Comparison of ENCODE assay signal across 8 mouse cellular contexts in genomic region chr10:8087106-8087505, GRCm38 (mm10).
DNase-seq lines count a peak whose midpoint lies in the region; ATAC-seq lines count a peak whose summit lies in the region.
"Had no signal": no experiment of that assay in that cellular context is flagged by ENCODE, and none has a peak within 500 bp of the region (broad histone marks: within the 10 kb centered on the region; RNA-seq: fewer than 3 reads in every experiment).

No protein-coding gene starts in this region.

- peak; percentile 40 for DNase-seq in kidney, adult 11 months
- peak; percentile 4 to 22 for DNase-seq in adrenal gland, postnatal 36 days
- no peak for DNase-seq in spleen, postnatal 10 days (ENCODE audit: low spot score in 2 of 2)

- no peak for ATAC-seq in kidney, embryonic 14.5 days (ENCODE audit: low FRiP score, low TSS enrichment)
- ATAC-seq in intestine, embryonic 16.5 days, result peak; percentile 75
- 0 out of 2 replicates have a peak, but pooled peaks have one; percentile 41 for ATAC-seq in lung, embryonic 16.5 days (ENCODE audit: low read depth)
- no peak for ATAC-seq in granulocyte monocyte progenitor cell, adult 5-6 weeks (replicated peaks; ENCODE audit: poor library complexity, severe bottlenecking)
- ATAC-seq: forebrain, embryonic 14.5 days had no signal

- no peaks in the 10 kb centered on the region for H3K4me1 ChIP-seq in kidney, embryonic 14.5 days (ENCODE audit: control insufficient read depth, insufficient read depth, low read length)
- H3K4me1 ChIP-seq in intestine, embryonic 16.5 days (ENCODE audit: control insufficient read depth, insufficient read depth, low read length), result peaks cover 5% of the 10 kb centered on the region; the same call in 1 of the 2 replicates
- H3K4me1 ChIP-seq in lung, embryonic 16.5 days (replicated peaks; ENCODE audit: control insufficient read depth, insufficient read depth, low read length), result peaks cover 12% of the 10 kb centered on the region

- H3K4me2 ChIP-seq in kidney, embryonic 14.5 days (replicated peaks; ENCODE audit: low read depth, low read length), result no peak overlapping the region
- H3K4me2 ChIP-seq in intestine, embryonic 16.5 days (ENCODE audit: low read depth, low read length), result no peak overlapping the region; the same call in 1 of the 2 replicates
- peak overlapping the region; percentile 4; the same call in 1 of the 2 replicates for H3K4me2 ChIP-seq in lung, embryonic 16.5 days (ENCODE audit: low read depth, low read length)

- H3K27ac ChIP-seq in kidney, embryonic 14.5 days (ENCODE audit: low read depth, low read length), result no peak overlapping the region
- no peak overlapping the region for H3K27ac ChIP-seq in intestine, embryonic 16.5 days (ENCODE audit: low read length)
- H3K27ac ChIP-seq in lung, embryonic 16.5 days (ENCODE audit: low read length), result no peak overlapping the region

- H3K9me3 ChIP-seq in kidney, embryonic 14.5 days (ENCODE audit: control insufficient read depth, low read length), result no peaks in the 10 kb centered on the region
- no peaks in the 10 kb centered on the region for H3K9me3 ChIP-seq in intestine, embryonic 16.5 days (ENCODE audit: control insufficient read depth, low read length)
- H3K9me3 ChIP-seq in lung, embryonic 16.5 days (ENCODE audit: control insufficient read depth, low read length), result no peaks in the 10 kb centered on the region

- no peak overlapping the region for H3K9ac ChIP-seq in kidney, embryonic 14.5 days (ENCODE audit: low read depth, low read length)
- no peak overlapping the region for H3K9ac ChIP-seq in intestine, embryonic 16.5 days (ENCODE audit: low read depth, low read length)
- H3K9ac ChIP-seq in lung, embryonic 16.5 days (ENCODE audit: low read length), result no peak overlapping the region

- 46% methylated on average over 2 of the region's 2 CpGs for WGBS in kidney, embryonic 14.5 days
- WGBS in intestine, embryonic 16.5 days, result 29% methylated on average over 2 of the region's 2 CpGs
- WGBS in lung, embryonic 16.5 days, result 37% methylated on average over 2 of the region's 2 CpGs

- no peaks in the 10 kb centered on the region for H3K36me3 ChIP-seq in kidney, embryonic 14.5 days (ENCODE audit: control insufficient read depth, insufficient read depth, low read length)
- H3K36me3 ChIP-seq in intestine, embryonic 16.5 days (ENCODE audit: control insufficient read depth, insufficient read depth, low read length), result no peaks in the 10 kb centered on the region
- no peaks in the 10 kb centered on the region for H3K36me3 ChIP-seq in lung, embryonic 16.5 days (ENCODE audit: control insufficient read depth, insufficient read depth, low read length)

- no peak overlapping the region for H3K4me3 ChIP-seq in kidney, embryonic 14.5 days (ENCODE audit: low read length)
- H3K4me3 ChIP-seq in intestine, embryonic 16.5 days (ENCODE audit: low read length), result no peak overlapping the region
- no peak overlapping the region for H3K4me3 ChIP-seq in lung, embryonic 16.5 days (ENCODE audit: low read length)

- no peaks in the 10 kb centered on the region for H3K27me3 ChIP-seq in kidney, embryonic 14.5 days (ENCODE audit: control insufficient read depth, insufficient read depth, low read length)
- no peaks in the 10 kb centered on the region for H3K27me3 ChIP-seq in intestine, embryonic 16.5 days (replicated peaks; ENCODE audit: control insufficient read depth, insufficient read depth, low read length)
- H3K27me3 ChIP-seq in lung, embryonic 16.5 days (ENCODE audit: control insufficient read depth, insufficient read depth, low read depth, low read length), result no peaks in the 10 kb centered on the region

Comparison
In these comparisons a context has a peak if more than half of its experiments do, and no peak if none do; other contexts are left out.
1. DNase-seq: peak in kidney, adult 11 months (single experiment) and adrenal gland, postnatal 36 days (2 of 2); none in spleen, postnatal 10 days (0 of 2).
2. ATAC-seq: peak in intestine, embryonic 16.5 days (single experiment) and lung, embryonic 16.5 days (single experiment); none in kidney, embryonic 14.5 days (single experiment) and granulocyte monocyte progenitor cell, adult 5-6 weeks (single experiment).